Mouse (Mus musculus) lung, postnatal 0 days (tissue): ENCODE measurements around the gene Ugt1a5. TPM values are rescaled to one million over a fixed set of nuclear protein-coding genes. Genes with fewer than 3 reads are reported as not detected.
A peak's percentile ranks its signal among the peaks of the same experiment; 100 is the strongest.
"Not testable (repeated sequence)": the region's sequence is repeated elsewhere in the genome, so short reads cannot be mapped to it uniquely, and the experiment has no call there.

Source experiments
- ATAC-seq: fragments of 200-750 bp; cut with Nextera tagmentation; 2 replicates; pipeline ENCODE4 v1.8.0; 2017; ENCODE audit warnings: moderate library complexity
- DNase-seq: peaks from one replicate; pipeline ENCODE4 v3.0.0-alpha.2; 2016; ENCODE audit warnings: low spot score
- H3K27ac ChIP-seq: fragments of 300-500 bp; sonication (generic); 2 replicates; pipeline ENCODE4 v1.5.1; 2014; ENCODE audit warnings: antibody characterized with exemption, mild to moderate bottlenecking, low read length, mixed read lengths
- H3K27me3 ChIP-seq: fragments of 300-500 bp; sonication (generic); replicated peaks from 2 replicates; pipeline ENCODE4 v1.6.1; 2014; ENCODE audit warnings: low read length, mixed read lengths; ENCODE audit not compliant: insufficient read depth
- H3K36me3 ChIP-seq: fragments of 300-500 bp; sonication (generic); 2 replicates; pipeline ENCODE4 v1.6.1; 2014; ENCODE audit warnings: low read length, mixed read lengths; ENCODE audit not compliant: insufficient read depth
- H3K4me1 ChIP-seq: fragments of 300-500 bp; sonication (generic); 2 replicates; pipeline ENCODE4 v1.6.1; 2014; ENCODE audit warnings: antibody characterized with exemption, low read depth, low read length, mixed read lengths; ENCODE audit not compliant: insufficient read depth
- H3K4me2 ChIP-seq: fragments of 300-500 bp; sonication (generic); replicated peaks from 2 replicates; pipeline ENCODE4 v1.6.1; 2014; ENCODE audit warnings: low read depth, mild to moderate bottlenecking, low read length, moderate library complexity, mixed read lengths
- H3K4me3 ChIP-seq: fragments of 300-500 bp; sonication (generic); 2 replicates; pipeline ENCODE4 v1.5.1; 2014; ENCODE audit warnings: low read depth, low read length
- H3K9ac ChIP-seq: fragments of 300-500 bp; sonication (generic); replicated peaks from 2 replicates; pipeline ENCODE4 v1.6.1; 2014; ENCODE audit warnings: low read depth, mild to moderate bottlenecking
- H3K9me3 ChIP-seq: fragments of 300-500 bp; sonication (generic); 2 replicates; pipeline ENCODE4 v1.6.1; 2016; ENCODE audit warnings: low read length, mixed read lengths
- CTCF ChIP-seq: IDR thresholded peaks from 2 replicates; pipeline ENCODE4 v1.5.1; 2016; ENCODE audit warnings: antibody characterized with exemption, mild to moderate bottlenecking
- EP300 ChIP-seq: IDR thresholded peaks from 2 replicates; pipeline ENCODE4 v1.6.1; 2016; ENCODE audit warnings: antibody characterized with exemption, mild to moderate bottlenecking, control low read depth
- WGBS: fragments of 180-500 bp; shearing (Covaris S2); extraction: QIAGEN DNeasy Blood & Tissue Kit; methylation state at CpG from one replicate; pipeline ENCODE4 v1.1.7; 2014; 5-methylcytosine and 5-hydroxymethylcytosine counted together
- polyA plus RNA-seq: library from polyadenylated mRNA; unstranded; fragments of >200 nt; fragmentation: Nextera tagmentation; extraction: Ambion mirVana; gene quantifications from 2 replicates; pipeline ENCODE4 v1.2.1, GENCODE M21; 2015

Ugt1a5 gene
- polyA plus RNA-seq: not detected in 2 replicates

GRCm38 (mm10) chr1:88165711-88166110 is at the start of gene Ugt1a5:
Gene Ugt1a5, plus strand, starts transcription at chr1:88166012.
- Histone ChIP-seq H3K4me1 (no peaks in the 10 kb centered on the region), H3K9ac (no peak within 1 kb of the TSS), H3K27me3 (no peaks in the 10 kb centered on the region), H3K36me3 (no peaks in the 10 kb centered on the region), H3K4me3 (no peak within 1 kb of the TSS), H3K9me3 (no peaks in the 10 kb centered on the region), H3K27ac (no peak within 1 kb of the TSS), H3K4me2 (no peak within 1 kb of the TSS)
- no peak for TF ChIP-seq EP300
- no peak for TF ChIP-seq CTCF
- no peak for DNase-seq
- no peak for ATAC-seq
- WGBS: 74% methylated on average over 5 of the region's 5 CpGs

- H3K9me3 ChIP-seq, H3K4me2 ChIP-seq, DNase-seq, H3K27ac ChIP-seq, H3K4me3 ChIP-seq, H3K27me3 ChIP-seq, H3K4me1 ChIP-seq, H3K9ac ChIP-seq, H3K36me3 ChIP-seq: not testable (repeated sequence)
- TF ChIP-seq CTCF: peak; percentile 60
- ATAC-seq: peak; percentile 63
- 7% methylated on average over 4 of the region's 4 CpGs for WGBS
Measured at GRCm38 (mm10) chr1:88120550-88120949, 45.3 kb upstream of the Ugt1a5 start.

GRCm38 (mm10) chr1:88121521-88121920 is 44.3 kb upstream of the Ugt1a5 start:
- H3K36me3 ChIP-seq, H3K4me2 ChIP-seq, H3K27me3 ChIP-seq, H3K27ac ChIP-seq, H3K9me3 ChIP-seq, H3K4me1 ChIP-seq, H3K9ac ChIP-seq, H3K4me3 ChIP-seq: not testable (repeated sequence)
- DNase-seq (peak; percentile 63), ATAC-seq (peak; percentile 44; the same call in 1 of the 2 replicates)
- WGBS: no CpG with 5 or more reads among the region's 1 CpGs
- peak; percentile 64 for TF ChIP-seq CTCF

- not testable (repeated sequence) for H3K27me3 ChIP-seq, DNase-seq, H3K27ac ChIP-seq, H3K9me3 ChIP-seq, H3K4me3 ChIP-seq, H3K4me1 ChIP-seq, H3K9ac ChIP-seq, H3K4me2 ChIP-seq, H3K36me3 ChIP-seq
- peak; percentile 56 for TF ChIP-seq CTCF
- peak; percentile 17; the same call in 1 of the 2 replicates for ATAC-seq
- 64% methylated on average over 4 of the region's 4 CpGs for WGBS
Measured at GRCm38 (mm10) chr1:88125827-88126360, 39.9 kb upstream of the Ugt1a5 start.

GRCm38 (mm10) chr1:88129091-88129490 is 36.7 kb upstream of the Ugt1a5 start:
- not testable (repeated sequence) for H3K4me1 ChIP-seq, DNase-seq, ATAC-seq, H3K9ac ChIP-seq, H3K27me3 ChIP-seq, H3K4me2 ChIP-seq, H3K4me3 ChIP-seq, H3K9me3 ChIP-seq, H3K27ac ChIP-seq, H3K36me3 ChIP-seq
- 59% methylated on average over 2 of the region's 2 CpGs for WGBS

GRCm38 (mm10) chr1:88130223-88130622 is 35.6 kb upstream of the Ugt1a5 start:
- not testable (repeated sequence) for H3K4me3 ChIP-seq, H3K4me2 ChIP-seq, H3K4me1 ChIP-seq, H3K27me3 ChIP-seq, ATAC-seq, H3K27ac ChIP-seq, H3K9ac ChIP-seq, H3K36me3 ChIP-seq, H3K9me3 ChIP-seq, DNase-seq
- 72% methylated on average over 1 of the region's 1 CpGs for WGBS

GRCm38 (mm10) chr1:88133908-88134456 is 31.8 kb upstream of the Ugt1a5 start:
- H3K9ac ChIP-seq: no peak overlapping the region
- no peaks in the 10 kb centered on the region for H3K27me3 ChIP-seq
- H3K4me1 ChIP-seq: peaks cover 8% of the 10 kb centered on the region; the same call in 1 of the 2 replicates
- ATAC-seq (no peak), DNase-seq (no peak)
- no peak overlapping the region for H3K4me3 ChIP-seq
- H3K36me3 ChIP-seq: no peaks in the 10 kb centered on the region
- WGBS: 53% methylated on average over 3 of the region's 3 CpGs
- H3K4me2 ChIP-seq: no peak overlapping the region
- TF ChIP-seq EP300 (no peak), CTCF (no peak)
- peak overlapping the region; percentile 61 for H3K27ac ChIP-seq
- no peaks in the 10 kb centered on the region for H3K9me3 ChIP-seq
